Mouse (Mus musculus) heart, embryonic 12.5 days (tissue): ENCODE measurements around the gene Limk2. TPM values are rescaled to one million over a fixed set of nuclear protein-coding genes. Genes with fewer than 3 reads are reported as not detected.
A peak's percentile ranks its signal among the peaks of the same experiment; 100 is the strongest.

Source experiments
- ATAC-seq: fragments of 200-750 bp; cut with Nextera tagmentation; 2 replicates; pipeline ENCODE4 v1.8.0; 2017; ENCODE audit warnings: moderate TSS enrichment, moderate library complexity; ENCODE audit not compliant: insufficient number of reproducible peaks, low FRiP score
- H3K27ac ChIP-seq: fragments of 300-500 bp; sonication (generic); 2 replicates; pipeline ENCODE4 v1.5.1; 2016; ENCODE audit warnings: mild to moderate bottlenecking, moderate library complexity; ENCODE audit not compliant: poor library complexity, severe bottlenecking
- H3K27me3 ChIP-seq: fragments of 300-500 bp; sonication (generic); replicated peaks from 2 replicates; pipeline ENCODE4 v1.6.1; 2016; ENCODE audit warnings: mild to moderate bottlenecking, moderate library complexity
- H3K36me3 ChIP-seq: fragments of 300-500 bp; sonication (generic); 2 replicates; pipeline ENCODE4 v1.6.1; 2016; ENCODE audit warnings: mild to moderate bottlenecking, moderate library complexity
- H3K4me1 ChIP-seq: fragments of 300-500 bp; sonication (generic); replicated peaks from 2 replicates; pipeline ENCODE4 v1.6.1; 2016; ENCODE audit warnings: mild to moderate bottlenecking
- H3K4me2 ChIP-seq: fragments of 300-500 bp; sonication (generic); 2 replicates; pipeline ENCODE4 v1.6.1; 2016; ENCODE audit warnings: mild to moderate bottlenecking, moderate library complexity
- H3K4me3 ChIP-seq: fragments of 300-500 bp; sonication (generic); 2 replicates; pipeline ENCODE4 v1.5.1; 2016; ENCODE audit warnings: mild to moderate bottlenecking
- H3K9ac ChIP-seq: fragments of 300-500 bp; sonication (generic); 2 replicates; pipeline ENCODE4 v1.6.1; 2016; ENCODE audit warnings: mild to moderate bottlenecking, moderate library complexity
- H3K9me3 ChIP-seq: fragments of 300-500 bp; sonication (generic); replicated peaks from 2 replicates; pipeline ENCODE4 v1.6.1; 2016; ENCODE audit warnings: mild to moderate bottlenecking, moderate library complexity
- WGBS: fragments of 180-500 bp; shearing (Covaris S2); methylation state at CpG from one replicate; pipeline ENCODE4 v1.1.7; 2016; 5-methylcytosine and 5-hydroxymethylcytosine counted together
- polyA plus RNA-seq: library from polyadenylated mRNA; unstranded; fragments of >200 nt; fragmentation: Nextera tagmentation; extraction: Ambion mirVana; gene quantifications from 2 replicates; pipeline ENCODE4 v1.2.1, GENCODE M21; 2016

Limk2 gene
- polyA plus RNA-seq, 1 experiment from 2014 or later = 73.2 TPM

- H3K36me3 ChIP-seq = peaks cover 55% of the 10 kb centered on the region
- H3K4me2 ChIP-seq = no peak overlapping the region
- no peak overlapping the region for H3K4me3 ChIP-seq
- peaks cover 13% of the 10 kb centered on the region for H3K4me1 ChIP-seq
- WGBS = 82% methylated on average over 10 of the region's 10 CpGs
- no peak overlapping the region for H3K27ac ChIP-seq
- no peak overlapping the region for H3K9ac ChIP-seq
- no peaks in the 10 kb centered on the region for H3K27me3 ChIP-seq
- no peaks in the 10 kb centered on the region for H3K9me3 ChIP-seq
- no peak for ATAC-seq
Observed at GRCm38 (mm10) chr11:3311586-3312347, 97.2 kb downstream of the Limk2 start.

- Histone ChIP-seq H3K4me3 (no peak overlapping the region), H3K36me3 (peaks cover 62% of the 10 kb centered on the region), H3K4me2 (no peak overlapping the region), H3K27ac (no peak overlapping the region), H3K9me3 (no peaks in the 10 kb centered on the region), H3K27me3 (no peaks in the 10 kb centered on the region), H3K4me1 (peaks cover 13% of the 10 kb centered on the region), H3K9ac (no peak overlapping the region)
- WGBS = 76% methylated on average over 10 of the region's 10 CpGs
- no peak for ATAC-seq
Observed at GRCm38 (mm10) chr11:3310789-3311585, 98.0 kb downstream of the Limk2 start.

- Histone ChIP-seq H3K9ac (no peak overlapping the region), H3K27ac (no peak overlapping the region), H3K27me3 (no peaks in the 10 kb centered on the region), H3K36me3 (peaks cover 73% of the 10 kb centered on the region), H3K9me3 (no peaks in the 10 kb centered on the region), H3K4me2 (no peak overlapping the region), H3K4me3 (no peak overlapping the region), H3K4me1 (peaks cover 13% of the 10 kb centered on the region)
- no peak for ATAC-seq
- 93% methylated on average over 4 of the region's 4 CpGs for WGBS
Observed at GRCm38 (mm10) chr11:3309884-3310283, 99.1 kb downstream of the Limk2 start.

- H3K9ac ChIP-seq = no peak overlapping the region
- H3K4me3 ChIP-seq = no peak overlapping the region
- 89% methylated on average over 3 of the region's 3 CpGs for WGBS
- no peaks in the 10 kb centered on the region for H3K27me3 ChIP-seq
- ATAC-seq = no peak
- H3K4me2 ChIP-seq = no peak overlapping the region
- no peaks in the 10 kb centered on the region for H3K9me3 ChIP-seq
- H3K27ac ChIP-seq = no peak overlapping the region
- peaks cover 15% of the 10 kb centered on the region for H3K4me1 ChIP-seq
- H3K36me3 ChIP-seq = peaks cover 90% of the 10 kb centered on the region
Observed at GRCm38 (mm10) chr11:3307875-3308274, 101.1 kb downstream of the Limk2 start.

- no peaks in the 10 kb centered on the region for H3K27me3 ChIP-seq
- H3K4me2 ChIP-seq = no peak overlapping the region
- H3K4me1 ChIP-seq = peaks cover 21% of the 10 kb centered on the region
- no peak overlapping the region for H3K9ac ChIP-seq
- no peak for ATAC-seq
- no peak overlapping the region for H3K4me3 ChIP-seq
- H3K27ac ChIP-seq = no peak overlapping the region
- H3K9me3 ChIP-seq = no peaks in the 10 kb centered on the region
- peaks cover 96% of the 10 kb centered on the region for H3K36me3 ChIP-seq
- WGBS = 88% methylated on average over 4 of the region's 4 CpGs
Observed at GRCm38 (mm10) chr11:3305821-3306220, 103.2 kb downstream of the Limk2 start.

- Histone ChIP-seq H3K27ac (peak overlapping the region; percentile 8; the same call in 1 of the 2 replicates), H3K4me1 (peaks cover 12% of the 10 kb centered on the region), H3K36me3 (peaks cover 95% of the 10 kb centered on the region), H3K4me2 (no peak overlapping the region), H3K27me3 (no peaks in the 10 kb centered on the region), H3K9ac (no peak overlapping the region), H3K9me3 (no peaks in the 10 kb centered on the region), H3K4me3 (no peak overlapping the region)
- 70% methylated on average over 4 of the region's 4 CpGs for WGBS
- ATAC-seq = no peak
Observed at GRCm38 (mm10) chr11:3302792-3303191, 106.2 kb downstream of the Limk2 start.

- Histone ChIP-seq H3K4me3 (no peak overlapping the region), H3K4me2 (no peak overlapping the region), H3K27me3 (no peaks in the 10 kb centered on the region), H3K27ac (peak overlapping the region; percentile 17; the same call in 1 of the 2 replicates), H3K4me1 (peaks cover 12% of the 10 kb centered on the region), H3K9me3 (no peaks in the 10 kb centered on the region), H3K36me3 (peaks cover 95% of the 10 kb centered on the region), H3K9ac (no peak overlapping the region)
- ATAC-seq = no peak
- 58% methylated on average over 4 of the region's 4 CpGs for WGBS
Observed at GRCm38 (mm10) chr11:3302385-3302784, 106.6 kb downstream of the Limk2 start.

GRCm38 (mm10) chr11:3301075-3301474, 107.9 kb downstream of the Limk2 start:
- Histone ChIP-seq H3K27me3 (no peaks in the 10 kb centered on the region), H3K4me1 (peaks cover 12% of the 10 kb centered on the region), H3K4me3 (no peak overlapping the region), H3K27ac (no peak overlapping the region), H3K9ac (no peak overlapping the region), H3K36me3 (peaks cover 95% of the 10 kb centered on the region), H3K4me2 (no peak overlapping the region), H3K9me3 (no peaks in the 10 kb centered on the region)
- 91% methylated on average over 5 of the region's 5 CpGs for WGBS
- ATAC-seq = no peak

GRCm38 (mm10) chr11:3298813-3299185, 110.2 kb downstream of the Limk2 start:
- Histone ChIP-seq H3K4me3 (no peak overlapping the region), H3K27me3 (no peaks in the 10 kb centered on the region), H3K36me3 (peaks cover 95% of the 10 kb centered on the region), H3K9me3 (no peaks in the 10 kb centered on the region), H3K27ac (no peak overlapping the region), H3K4me2 (no peak overlapping the region), H3K9ac (no peak overlapping the region), H3K4me1 (peaks cover 31% of the 10 kb centered on the region)
- WGBS = 91% methylated on average over 14 of the region's 14 CpGs
- no peak for ATAC-seq

GRCm38 (mm10) chr11:3297871-3298812, 110.8 kb downstream of the Limk2 start:
- Histone ChIP-seq H3K27ac (no peak overlapping the region), H3K9me3 (no peaks in the 10 kb centered on the region), H3K4me2 (no peak overlapping the region), H3K36me3 (peaks cover 98% of the 10 kb centered on the region), H3K9ac (no peak overlapping the region), H3K4me1 (peaks cover 38% of the 10 kb centered on the region), H3K4me3 (no peak overlapping the region), H3K27me3 (no peaks in the 10 kb centered on the region)
- WGBS = 84% methylated on average over 10 of the region's 10 CpGs
- ATAC-seq = no peak
